Mouse (Mus musculus): ENCODE data around the gene Sept1. TPM values are rescaled to one million over a fixed set of nuclear protein-coding genes. Genes with fewer than 3 reads are reported as not detected.
"Not testable (repeated sequence)": the region's sequence is repeated elsewhere in the genome, so short reads cannot be mapped to it uniquely, and the experiment has no call there.

Sept1 gene
- polyA plus RNA-seq, 1 experiment from 2014 or later: 22.2 TPM

GRCm38 (mm10) chr7:127184720-127185119, 48.2 kb downstream of the Sept1 start:
- Histone ChIP-seq H3K4me1 (ENCODE audit: control insufficient read depth in 2 of 2, insufficient read depth in 2 of 2, low read length in 2 of 2) (no peaks in the 10 kb centered on the region), H3K9me3 (ENCODE audit: control insufficient read depth, low read length) (no peaks in the 10 kb centered on the region), H3K4me2 (ENCODE audit: low read length) (no peak overlapping the region), H3K9ac (ENCODE audit: low read length) (no peak overlapping the region), H3K4me3 (ENCODE audit: control insufficient read depth in 1 of 2, insufficient read depth in 1 of 2, low read depth in 1 of 2, low read length in 2 of 2) (no peak overlapping the region), H3K27me3 (ENCODE audit: control insufficient read depth, insufficient read depth, low read length) (no peaks in the 10 kb centered on the region), H3K36me3 (ENCODE audit: control insufficient read depth, insufficient read depth, low read length) (no peaks in the 10 kb centered on the region), H3K27ac (replicated peaks in 1 of 2; ENCODE audit: control insufficient read depth in 1 of 2, insufficient read depth in 1 of 2, low read depth in 2 of 2, low read length in 2 of 2) (no peak overlapping the region)
- WGBS: 40% methylated on average over 1 of the region's 1 CpGs
- ATAC-seq (ENCODE audit: insufficient number of reproducible peaks, insufficient read depth, low FRiP score, low read depth): no peak

GRCm38 (mm10) chr7:127183828-127184227, 49.1 kb downstream of the Sept1 start:
- no peaks in the 10 kb centered on the region for H3K27me3 ChIP-seq (ENCODE audit: control insufficient read depth, insufficient read depth, low read length)
- no peak overlapping the region; a peak in 1 of 4 replicates for H3K27ac ChIP-seq (replicated peaks in 1 of 2; ENCODE audit: control insufficient read depth in 1 of 2, insufficient read depth in 1 of 2, low read depth in 2 of 2, low read length in 2 of 2)
- no peaks in the 10 kb centered on the region for H3K36me3 ChIP-seq (ENCODE audit: control insufficient read depth, insufficient read depth, low read length)
- no peak overlapping the region for H3K4me3 ChIP-seq (ENCODE audit: control insufficient read depth in 1 of 2, insufficient read depth in 1 of 2, low read depth in 1 of 2, low read length in 2 of 2)
- H3K9me3 ChIP-seq (ENCODE audit: control insufficient read depth, low read length): no peaks in the 10 kb centered on the region
- no peak overlapping the region for H3K4me2 ChIP-seq (ENCODE audit: low read length)
- H3K9ac ChIP-seq (ENCODE audit: low read length): no peak overlapping the region
- no peaks in the 10 kb centered on the region for H3K4me1 ChIP-seq (ENCODE audit: control insufficient read depth in 2 of 2, insufficient read depth in 2 of 2, low read length in 2 of 2)
- no peak for ATAC-seq (ENCODE audit: insufficient number of reproducible peaks, insufficient read depth, low FRiP score, low read depth)
- 66% methylated on average over 6 of the region's 6 CpGs for WGBS

- Histone ChIP-seq H3K4me1 (ENCODE audit: control insufficient read depth in 2 of 2, insufficient read depth in 2 of 2, low read length in 2 of 2) (no peaks in the 10 kb centered on the region), H3K4me2 (ENCODE audit: low read length) (no peak overlapping the region), H3K27me3 (ENCODE audit: control insufficient read depth, insufficient read depth, low read length) (no peaks in the 10 kb centered on the region), H3K27ac (replicated peaks in 1 of 2; ENCODE audit: control insufficient read depth in 1 of 2, insufficient read depth in 1 of 2, low read depth in 2 of 2, low read length in 2 of 2) (no peak overlapping the region), H3K4me3 (ENCODE audit: control insufficient read depth in 1 of 2, insufficient read depth in 1 of 2, low read depth in 1 of 2, low read length in 2 of 2) (no peak overlapping the region), H3K36me3 (ENCODE audit: control insufficient read depth, insufficient read depth, low read length) (no peaks in the 10 kb centered on the region), H3K9ac (ENCODE audit: low read length) (no peak overlapping the region), H3K9me3 (ENCODE audit: control insufficient read depth, low read length) (no peaks in the 10 kb centered on the region)
- ATAC-seq (ENCODE audit: insufficient number of reproducible peaks, insufficient read depth, low FRiP score, low read depth): no peak
- 59% methylated on average over 8 of the region's 8 CpGs for WGBS
Measured at GRCm38 (mm10) chr7:127183345-127183744, 49.6 kb downstream of the Sept1 start.

- H3K9me3 ChIP-seq (ENCODE audit: control insufficient read depth, low read length); H3K4me1 ChIP-seq (ENCODE audit: control insufficient read depth in 2 of 2, insufficient read depth in 2 of 2, low read length in 2 of 2); H3K27ac ChIP-seq (replicated peaks in 1 of 2; ENCODE audit: control insufficient read depth in 1 of 2, insufficient read depth in 1 of 2, low read depth in 2 of 2, low read length in 2 of 2); H3K4me2 ChIP-seq (ENCODE audit: low read length); H3K27me3 ChIP-seq (ENCODE audit: control insufficient read depth, insufficient read depth, low read length); ATAC-seq (ENCODE audit: insufficient number of reproducible peaks, insufficient read depth, low FRiP score, low read depth); H3K36me3 ChIP-seq (ENCODE audit: control insufficient read depth, insufficient read depth, low read length); H3K4me3 ChIP-seq (ENCODE audit: control insufficient read depth in 1 of 2, insufficient read depth in 1 of 2, low read depth in 1 of 2, low read length in 2 of 2); H3K9ac ChIP-seq (ENCODE audit: low read length): not testable (repeated sequence)
- WGBS: 24% methylated on average over 3 of the region's 3 CpGs
Measured at GRCm38 (mm10) chr7:127181724-127182123, 51.2 kb downstream of the Sept1 start.

GRCm38 (mm10) chr7:127180783-127181182, 52.1 kb downstream of the Sept1 start:
- no peak for ATAC-seq (ENCODE audit: insufficient number of reproducible peaks, insufficient read depth, low FRiP score, low read depth)
- no peak overlapping the region for H3K4me2 ChIP-seq (ENCODE audit: low read length)
- no peak overlapping the region for H3K27ac ChIP-seq (replicated peaks in 1 of 2; ENCODE audit: control insufficient read depth in 1 of 2, insufficient read depth in 1 of 2, low read depth in 2 of 2, low read length in 2 of 2)
- H3K4me3 ChIP-seq (ENCODE audit: control insufficient read depth in 1 of 2, insufficient read depth in 1 of 2, low read depth in 1 of 2, low read length in 2 of 2): no peak overlapping the region
- no peaks in the 10 kb centered on the region for H3K4me1 ChIP-seq (ENCODE audit: control insufficient read depth in 2 of 2, insufficient read depth in 2 of 2, low read length in 2 of 2)
- no peaks in the 10 kb centered on the region for H3K36me3 ChIP-seq (ENCODE audit: control insufficient read depth, insufficient read depth, low read length)
- WGBS: 68% methylated on average over 2 of the region's 2 CpGs
- no peaks in the 10 kb centered on the region for H3K9me3 ChIP-seq (ENCODE audit: control insufficient read depth, low read length)
- no peak overlapping the region for H3K9ac ChIP-seq (ENCODE audit: low read length)
- no peaks in the 10 kb centered on the region for H3K27me3 ChIP-seq (ENCODE audit: control insufficient read depth, insufficient read depth, low read length)

GRCm38 (mm10) chr7:127176937-127177336, 56.0 kb downstream of the Sept1 start:
- no peak overlapping the region for H3K4me2 ChIP-seq (ENCODE audit: low read length)
- no peak overlapping the region for H3K9ac ChIP-seq (ENCODE audit: low read length)
- H3K9me3 ChIP-seq (ENCODE audit: control insufficient read depth, low read length): peaks cover 8% of the 10 kb centered on the region; the same call in 1 of the 2 replicates
- ATAC-seq (ENCODE audit: insufficient number of reproducible peaks, insufficient read depth, low FRiP score, low read depth): no peak
- H3K27ac ChIP-seq (replicated peaks in 1 of 2; ENCODE audit: control insufficient read depth in 1 of 2, insufficient read depth in 1 of 2, low read depth in 2 of 2, low read length in 2 of 2): no peak overlapping the region
- H3K27me3 ChIP-seq (ENCODE audit: control insufficient read depth, insufficient read depth, low read length): no peaks in the 10 kb centered on the region
- no peaks in the 10 kb centered on the region for H3K36me3 ChIP-seq (ENCODE audit: control insufficient read depth, insufficient read depth, low read length)
- no peak overlapping the region for H3K4me3 ChIP-seq (ENCODE audit: control insufficient read depth in 1 of 2, insufficient read depth in 1 of 2, low read depth in 1 of 2, low read length in 2 of 2)
- 59% methylated on average over 4 of the region's 4 CpGs for WGBS
- no peaks in the 10 kb centered on the region for H3K4me1 ChIP-seq (ENCODE audit: control insufficient read depth in 2 of 2, insufficient read depth in 2 of 2, low read length in 2 of 2)

GRCm38 (mm10) chr7:127166501-127166900, 66.4 kb downstream of the Sept1 start:
- Histone ChIP-seq H3K4me3 (ENCODE audit: control insufficient read depth in 1 of 2, insufficient read depth in 1 of 2, low read depth in 1 of 2, low read length in 2 of 2) (no peak overlapping the region), H3K9ac (ENCODE audit: low read length) (no peak overlapping the region), H3K4me1 (ENCODE audit: control insufficient read depth in 2 of 2, insufficient read depth in 2 of 2, low read length in 2 of 2) (no peaks in the 10 kb centered on the region), H3K9me3 (ENCODE audit: control insufficient read depth, low read length) (0 out of 2 replicates have a peak, but pooled peaks cover 3% of the 10 kb centered on the region), H3K27ac (replicated peaks in 1 of 2; ENCODE audit: control insufficient read depth in 1 of 2, insufficient read depth in 1 of 2, low read depth in 2 of 2, low read length in 2 of 2) (no peak overlapping the region), H3K27me3 (ENCODE audit: control insufficient read depth, insufficient read depth, low read length) (no peaks in the 10 kb centered on the region), H3K36me3 (ENCODE audit: control insufficient read depth, insufficient read depth, low read length) (no peaks in the 10 kb centered on the region), H3K4me2 (ENCODE audit: low read length) (no peak overlapping the region)
- WGBS: 74% methylated on average over 5 of the region's 5 CpGs
- ATAC-seq (ENCODE audit: insufficient number of reproducible peaks, insufficient read depth, low FRiP score, low read depth): no peak

Measured in heart, embryonic 14.5 days (tissue).